Mouse (Mus musculus) liver, embryonic 13.5 days (tissue): ENCODE data around the gene Ube2o. TPM values are rescaled to one million over a fixed set of nuclear protein-coding genes. Genes with fewer than 3 reads are reported as not detected.

Experiments
- ATAC-seq: fragments of 200-750 bp; cut with Nextera tagmentation; 2 replicates; pipeline ENCODE4 v1.8.0; 2017; ENCODE audit warnings: low read depth, mild to moderate bottlenecking, moderate number of reproducible peaks, moderate library complexity
- DNase-seq: peaks from one replicate; pipeline ENCODE4 v3.0.0; 2022
- H3K27ac ChIP-seq: fragments of 300-500 bp; sonication (generic); 2 replicates; pipeline ENCODE4 v1.5.1; 2015; ENCODE audit warnings: moderate library complexity, mild to moderate bottlenecking, inconsistent platforms
- H3K27me3 ChIP-seq: fragments of 300-500 bp; sonication (generic); 2 replicates; pipeline ENCODE4 v1.6.1; 2015; ENCODE audit warnings: mild to moderate bottlenecking, inconsistent platforms
- H3K36me3 ChIP-seq: fragments of 300-500 bp; sonication (generic); 2 replicates; pipeline ENCODE4 v1.6.1; 2015; ENCODE audit warnings: mild to moderate bottlenecking, inconsistent platforms
- H3K4me1 ChIP-seq: fragments of 300-500 bp; sonication (generic); replicated peaks from 2 replicates; pipeline ENCODE4 v1.6.1; 2015; ENCODE audit warnings: inconsistent platforms
- H3K4me2 ChIP-seq: fragments of 300-500 bp; sonication (generic); 2 replicates; pipeline ENCODE4 v1.6.1; 2015; ENCODE audit warnings: inconsistent platforms, mild to moderate bottlenecking, moderate library complexity
- H3K4me3 ChIP-seq: fragments of 300-500 bp; sonication (generic); replicated peaks from 2 replicates; pipeline ENCODE4 v1.5.1; 2015; ENCODE audit warnings: mild to moderate bottlenecking, inconsistent platforms
- H3K9ac ChIP-seq: fragments of 300-500 bp; sonication (generic); 2 replicates; pipeline ENCODE4 v1.6.1; 2015; ENCODE audit warnings: mild to moderate bottlenecking, inconsistent platforms
- H3K9me3 ChIP-seq: fragments of 300-500 bp; sonication (generic); replicated peaks from 2 replicates; pipeline ENCODE4 v1.6.1; 2016; ENCODE audit warnings: inconsistent platforms
- WGBS: fragments of 180-500 bp; shearing (Covaris S2); methylation state at CpG from one replicate; pipeline ENCODE4 v1.1.7; 2015; ENCODE audit not compliant: insufficient replicate concordance; 5-methylcytosine and 5-hydroxymethylcytosine counted together
- polyA plus RNA-seq: library from polyadenylated mRNA; unstranded; fragments of >200 nt; fragmentation: Nextera tagmentation; extraction: Ambion mirVana; gene quantifications from 2 replicates; pipeline ENCODE4 v1.2.1, GENCODE M21; 2015

The Ube2o gene
- 17.5 and 22.1 TPM in 2 replicates for polyA plus RNA-seq

- H3K27ac ChIP-seq, result peak within 1 kb of the TSS; percentile 97
- H3K4me2 ChIP-seq, result peak within 1 kb of the TSS; percentile 90
- ATAC-seq (peak; percentile 79), DNase-seq (peak; percentile 80)
- H3K27me3 ChIP-seq, result peaks cover 10% of the 10 kb centered on the region; the same call in 1 of the 2 replicates
- under 1% methylated on average over 51 of the region's 51 CpGs for WGBS
- peak within 1 kb of the TSS; percentile 99 for H3K9ac ChIP-seq
- no peaks in the 10 kb centered on the region for H3K9me3 ChIP-seq
- peak within 1 kb of the TSS; percentile 98 for H3K4me3 ChIP-seq
- H3K36me3 ChIP-seq, result peaks cover 22% of the 10 kb centered on the region
- peaks cover 50% of the 10 kb centered on the region for H3K4me1 ChIP-seq
Observed at GRCm38 (mm10) chr11:116581376-116581814, at the start of gene Ube2o. Gene Ube2o, minus strand, starts transcription at chr11:116581447.

GRCm38 (mm10) chr11:116630171-116630965 lies 49.1 kb upstream of the Ube2o start:
- H3K9me3 ChIP-seq, result no peaks in the 10 kb centered on the region
- no peak overlapping the region for H3K4me2 ChIP-seq
- DNase-seq (no peak), ATAC-seq (no peak)
- H3K9ac ChIP-seq, result no peak overlapping the region
- WGBS, result 41% methylated on average over 12 of the region's 12 CpGs
- no peaks in the 10 kb centered on the region for H3K36me3 ChIP-seq
- peaks cover 33% of the 10 kb centered on the region for H3K4me1 ChIP-seq
- no peak overlapping the region for H3K4me3 ChIP-seq
- no peaks in the 10 kb centered on the region for H3K27me3 ChIP-seq
- H3K27ac ChIP-seq, result no peak overlapping the region

- Histone ChIP-seq H3K4me1 (peaks cover 42% of the 10 kb centered on the region), H3K36me3 (no peaks in the 10 kb centered on the region), H3K9ac (no peak overlapping the region), H3K27me3 (no peaks in the 10 kb centered on the region), H3K4me3 (no peak overlapping the region), H3K4me2 (no peak overlapping the region), H3K27ac (no peak overlapping the region), H3K9me3 (no peaks in the 10 kb centered on the region)
- WGBS, result 74% methylated on average over 6 of the region's 6 CpGs
- DNase-seq (no peak), ATAC-seq (no peak)
Observed at GRCm38 (mm10) chr11:116629472-116629871, 48.2 kb upstream of the Ube2o start.

- Histone ChIP-seq H3K9ac (no peak overlapping the region), H3K27ac (no peak overlapping the region), H3K27me3 (no peaks in the 10 kb centered on the region), H3K9me3 (no peaks in the 10 kb centered on the region), H3K36me3 (no peaks in the 10 kb centered on the region), H3K4me3 (no peak overlapping the region), H3K4me2 (no peak overlapping the region), H3K4me1 (peaks cover 43% of the 10 kb centered on the region)
- ATAC-seq (no peak), DNase-seq (peak; percentile 72)
- WGBS, result 59% methylated on average over 9 of the region's 9 CpGs
Observed at GRCm38 (mm10) chr11:116628712-116629111, 47.5 kb upstream of the Ube2o start.

GRCm38 (mm10) chr11:116627072-116628020 lies 46.1 kb upstream of the Ube2o start:
- peaks cover 57% of the 10 kb centered on the region for H3K4me1 ChIP-seq
- no peak for ATAC-seq

GRCm38 (mm10) chr11:116626299-116627071 lies 45.2 kb upstream of the Ube2o start, which contains the start of gene Rhbdf2:
Gene Rhbdf2, minus strand, starts transcription at chr11:116627019.
- Histone ChIP-seq H3K9me3 (no peaks in the 10 kb centered on the region), H3K36me3 (no peaks in the 10 kb centered on the region), H3K27me3 (no peaks in the 10 kb centered on the region), H3K9ac (no peak within 1 kb of the TSS), H3K4me3 (no peak within 1 kb of the TSS), H3K4me1 (peaks cover 65% of the 10 kb centered on the region), H3K4me2 (no peak within 1 kb of the TSS), H3K27ac (peak within 1 kb of the TSS; percentile 87)
- ATAC-seq (no peak), DNase-seq (no peak)
- 72% methylated on average over 10 of the region's 10 CpGs for WGBS

More at GRCm38 (mm10) chr11:116627072-116628020, 46.1 kb upstream of the Ube2o start:
- Histone ChIP-seq H3K27ac (peak overlapping the region; percentile 66), H3K9me3 (no peaks in the 10 kb centered on the region), H3K4me2 (no peak overlapping the region), H3K4me3 (no peak overlapping the region), H3K9ac (no peak overlapping the region), H3K27me3 (no peaks in the 10 kb centered on the region), H3K36me3 (no peaks in the 10 kb centered on the region)
- 22% methylated on average over 10 of the region's 10 CpGs for WGBS
- no peak for DNase-seq

GRCm38 (mm10) chr11:116625081-116626000 lies 44.1 kb upstream of the Ube2o start:
- Histone ChIP-seq H3K4me1 (peaks cover 77% of the 10 kb centered on the region), H3K36me3 (no peaks in the 10 kb centered on the region), H3K9ac (peak overlapping the region; percentile 44; the same call in 1 of the 2 replicates), H3K27ac (peak overlapping the region; percentile 87), H3K4me2 (peak overlapping the region; percentile 94), H3K27me3 (no peaks in the 10 kb centered on the region), H3K9me3 (no peaks in the 10 kb centered on the region), H3K4me3 (no peak overlapping the region)
- ATAC-seq, result peak; percentile 25
- DNase-seq, result peak; percentile 66
- WGBS, result 37% methylated on average over 17 of the region's 17 CpGs

- Histone ChIP-seq H3K4me3 (peak overlapping the region; percentile 86), H3K36me3 (no peaks in the 10 kb centered on the region), H3K4me1 (peaks cover 87% of the 10 kb centered on the region), H3K9ac (peak overlapping the region; percentile 93), H3K9me3 (no peaks in the 10 kb centered on the region), H3K27ac (peak overlapping the region; percentile 97), H3K27me3 (no peaks in the 10 kb centered on the region), H3K4me2 (peak overlapping the region; percentile 94)
- 10% methylated on average over 42 of the region's 42 CpGs for WGBS
- peak; percentile 71 for ATAC-seq
- DNase-seq, result peak; percentile 92
Observed at GRCm38 (mm10) chr11:116624131-116624832, 43.0 kb upstream of the Ube2o start.

GRCm38 (mm10) chr11:116623281-116624124 lies 42.3 kb upstream of the Ube2o start:
- peak overlapping the region; percentile 97 for H3K27ac ChIP-seq
- H3K27me3 ChIP-seq, result no peaks in the 10 kb centered on the region
- ATAC-seq (no peak; the same call in none of the 2 replicates), DNase-seq (no peak)
- peak overlapping the region; percentile 93 for H3K9ac ChIP-seq
- no peaks in the 10 kb centered on the region for H3K9me3 ChIP-seq
- peak overlapping the region; percentile 94 for H3K4me2 ChIP-seq
- no peaks in the 10 kb centered on the region for H3K36me3 ChIP-seq
- peak overlapping the region; percentile 86 for H3K4me3 ChIP-seq
- 4% methylated on average over 40 of the region's 40 CpGs for WGBS
- peaks cover 93% of the 10 kb centered on the region for H3K4me1 ChIP-seq
